Mouse (Mus musculus): ENCODE data around the gene Rhcg. TPM values are rescaled to one million over a fixed set of nuclear protein-coding genes. Genes with fewer than 3 reads are reported as not detected.

Gene Rhcg
- polyA plus RNA-seq, 1 experiment from 2014 or later = not detected

DNA sequence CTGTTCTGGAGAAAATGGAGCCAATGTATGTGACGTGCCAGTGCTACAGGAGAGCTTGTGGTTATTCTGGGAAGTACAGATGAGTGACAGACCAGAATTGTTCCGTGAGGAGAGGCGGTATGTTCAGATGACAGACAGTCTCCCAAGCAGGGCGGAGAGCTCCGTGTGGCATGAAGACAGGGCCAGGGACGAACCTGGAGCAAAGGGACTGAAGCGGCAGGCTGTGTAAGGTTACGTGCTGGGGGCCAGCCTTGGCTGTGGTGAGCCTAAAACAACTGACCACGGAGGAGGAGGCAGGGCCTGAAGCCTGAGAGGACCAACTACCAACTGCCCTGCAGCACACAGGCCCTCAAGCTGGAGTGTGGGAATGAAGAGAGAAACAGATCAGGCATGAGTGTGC is 5.6 kb downstream of the Rhcg start:
- H3K27ac ChIP-seq (ENCODE audit: low read depth, low read length) = no peak overlapping the region
- no peak overlapping the region for H3K4me3 ChIP-seq (ENCODE audit: low read depth, low read length)
- no peaks in the 10 kb centered on the region for H3K36me3 ChIP-seq (ENCODE audit: control insufficient read depth, insufficient read depth)
- H3K27me3 ChIP-seq (replicated peaks; ENCODE audit: control insufficient read depth, insufficient read depth, low read length) = peaks cover 36% of the 10 kb centered on the region
- H3K9ac ChIP-seq (ENCODE audit: low read depth, low read length) = no peak overlapping the region
- WGBS = 77% methylated on average over 9 of the region's 9 CpGs
- no peaks in the 10 kb centered on the region for H3K9me3 ChIP-seq (ENCODE audit: control insufficient read depth)
- no peak for ATAC-seq
- H3K4me1 ChIP-seq (replicated peaks; ENCODE audit: control insufficient read depth, insufficient read depth, low read length) = no peaks in the 10 kb centered on the region
- no peak for TF ChIP-seq CTCF (IDR thresholded peaks at IDR 0.05; ENCODE audit: low read depth)
- no peak overlapping the region for H3K4me2 ChIP-seq (replicated peaks; ENCODE audit: low read depth)

DNA sequence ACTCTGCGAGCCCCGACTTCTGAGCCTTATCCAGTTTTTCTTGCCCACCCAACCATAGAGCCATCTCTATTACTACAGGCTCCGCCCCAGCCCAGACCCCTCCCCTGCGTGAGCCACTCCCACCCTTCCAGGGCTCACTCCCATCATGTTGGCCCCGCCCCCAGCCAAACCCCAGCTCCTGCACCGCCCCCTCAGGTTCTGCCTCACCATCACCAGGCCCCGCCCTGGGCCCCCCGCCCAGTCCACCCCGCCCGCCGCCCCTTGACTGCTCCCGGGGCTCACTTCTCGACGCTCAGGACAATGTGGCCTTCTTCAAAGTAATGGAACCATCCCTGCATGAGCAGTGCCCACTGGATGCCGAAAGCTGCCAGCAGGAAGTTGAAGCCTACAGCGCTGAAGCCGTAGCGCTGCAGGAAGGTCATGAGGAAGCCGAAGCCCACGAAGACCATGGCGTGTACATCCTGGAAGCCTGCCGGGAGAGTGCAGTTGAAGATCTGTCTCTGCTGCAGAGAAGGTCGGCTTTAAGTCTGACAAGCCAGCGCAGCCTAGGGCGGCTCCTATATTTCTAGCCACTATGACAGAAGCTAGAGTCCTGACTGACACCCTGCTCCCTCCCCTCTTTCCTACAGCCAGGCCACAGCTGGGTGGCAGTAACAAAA is 10.1 kb downstream of the Rhcg start:
- Histone ChIP-seq H3K9me3 (ENCODE audit: control insufficient read depth) (no peaks in the 10 kb centered on the region), H3K27ac (ENCODE audit: low read depth, low read length) (no peak overlapping the region), H3K27me3 (replicated peaks; ENCODE audit: control insufficient read depth, insufficient read depth, low read length) (peaks cover 25% of the 10 kb centered on the region), H3K9ac (ENCODE audit: low read depth, low read length) (0 out of 2 replicates have a peak overlapping the region, but pooled peaks have one; percentile 11), H3K4me1 (replicated peaks; ENCODE audit: control insufficient read depth, insufficient read depth, low read length) (no peaks in the 10 kb centered on the region), H3K4me2 (replicated peaks; ENCODE audit: low read depth) (peak overlapping the region; percentile 57), H3K36me3 (ENCODE audit: control insufficient read depth, insufficient read depth) (no peaks in the 10 kb centered on the region), H3K4me3 (ENCODE audit: low read depth, low read length) (peak overlapping the region; percentile 24)
- no peak for ATAC-seq
- WGBS = 1% methylated on average over 24 of the region's 25 CpGs
- TF ChIP-seq CTCF (IDR thresholded peaks at IDR 0.05; ENCODE audit: low read depth) = no peak

DNA sequence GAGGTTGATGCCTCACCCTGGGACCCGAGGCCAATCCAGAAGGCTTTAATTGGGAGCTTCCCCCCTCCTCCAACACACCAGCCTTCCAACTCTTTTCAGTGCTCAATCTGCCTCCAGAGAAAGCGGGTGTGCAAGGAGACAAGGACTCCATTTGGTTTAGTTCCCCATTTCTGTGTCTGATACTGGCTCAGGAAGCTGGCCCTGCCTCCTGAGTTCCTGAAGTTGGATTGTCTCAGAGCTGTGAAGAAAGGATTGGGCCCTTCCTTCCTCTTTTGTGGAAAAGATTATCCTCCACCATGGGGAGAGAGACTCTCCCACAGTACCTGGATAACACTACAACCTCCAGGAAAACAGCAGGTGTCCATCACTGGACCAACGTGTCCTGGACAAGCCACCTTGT is 10.7 kb downstream of the Rhcg start:
- TF ChIP-seq CTCF (IDR thresholded peaks at IDR 0.05; ENCODE audit: low read depth) = no peak
- no peaks in the 10 kb centered on the region for H3K4me1 ChIP-seq (replicated peaks; ENCODE audit: control insufficient read depth, insufficient read depth, low read length)
- H3K4me3 ChIP-seq (ENCODE audit: low read depth, low read length) = no peak overlapping the region
- no peak for ATAC-seq
- 33% methylated on average over 3 of the region's 3 CpGs for WGBS
- no peak overlapping the region for H3K27ac ChIP-seq (ENCODE audit: low read depth, low read length)
- no peaks in the 10 kb centered on the region for H3K9me3 ChIP-seq (ENCODE audit: control insufficient read depth)
- H3K36me3 ChIP-seq (ENCODE audit: control insufficient read depth, insufficient read depth) = no peaks in the 10 kb centered on the region
- H3K9ac ChIP-seq (ENCODE audit: low read depth, low read length) = no peak overlapping the region
- no peak overlapping the region for H3K4me2 ChIP-seq (replicated peaks; ENCODE audit: low read depth)
- H3K27me3 ChIP-seq (replicated peaks; ENCODE audit: control insufficient read depth, insufficient read depth, low read length) = peaks cover 22% of the 10 kb centered on the region

DNA sequence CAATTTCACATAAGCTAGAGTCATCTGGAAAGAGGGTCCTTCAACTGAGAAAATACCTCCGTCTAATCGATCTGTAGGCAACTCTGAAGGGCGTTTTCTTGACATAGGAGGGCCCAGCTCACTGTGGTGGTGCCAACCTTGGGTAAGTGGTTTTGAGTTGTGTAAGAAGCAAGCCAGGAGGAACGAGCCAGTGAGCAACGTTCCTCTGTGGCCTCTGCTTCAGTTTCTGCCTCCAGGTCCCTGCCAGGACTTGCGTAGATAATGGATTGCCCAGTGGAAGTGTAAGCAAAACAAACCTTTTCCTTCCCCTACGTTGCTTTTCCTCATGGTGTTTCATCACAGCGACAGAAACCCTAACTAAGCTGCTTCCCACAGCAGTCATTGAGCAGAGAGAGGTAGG is 15.5 kb downstream of the Rhcg start:
- H3K27ac ChIP-seq (ENCODE audit: low read depth, low read length) = no peak overlapping the region

DNA sequence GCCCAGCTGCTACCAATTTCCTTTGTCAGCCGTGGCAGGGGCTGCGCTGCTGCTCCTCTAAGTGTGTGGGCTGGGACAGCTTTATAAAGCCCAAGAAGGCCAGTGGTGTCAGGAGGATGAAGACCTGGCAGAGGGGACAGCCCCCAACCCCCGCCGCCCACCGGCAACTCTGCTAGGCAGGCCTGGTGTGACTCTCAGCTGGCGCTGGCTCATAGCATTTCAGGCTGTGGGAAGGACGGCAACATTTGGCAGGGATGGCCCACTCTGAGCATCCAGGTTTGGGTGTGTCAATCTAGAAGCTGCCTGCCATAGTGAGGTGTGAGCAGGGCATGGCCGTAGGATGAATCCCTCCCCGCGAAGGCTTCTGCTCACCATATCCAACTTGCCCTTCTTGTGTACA is 17.3 kb downstream of the Rhcg start:
- Histone ChIP-seq H3K9ac (ENCODE audit: low read depth, low read length) (no peak overlapping the region), H3K27me3 (replicated peaks; ENCODE audit: control insufficient read depth, insufficient read depth, low read length) (peaks cover 13% of the 10 kb centered on the region), H3K4me2 (replicated peaks; ENCODE audit: low read depth) (no peak overlapping the region), H3K4me3 (ENCODE audit: low read depth, low read length) (no peak overlapping the region), H3K27ac (ENCODE audit: low read depth, low read length) (no peak overlapping the region), H3K9me3 (ENCODE audit: control insufficient read depth) (no peaks in the 10 kb centered on the region), H3K4me1 (replicated peaks; ENCODE audit: control insufficient read depth, insufficient read depth, low read length) (no peaks in the 10 kb centered on the region), H3K36me3 (ENCODE audit: control insufficient read depth, insufficient read depth) (no peaks in the 10 kb centered on the region)
- TF ChIP-seq CTCF (IDR thresholded peaks at IDR 0.05; ENCODE audit: low read depth) = no peak
- 81% methylated on average over 10 of the region's 10 CpGs for WGBS
- no peak for ATAC-seq

More for the DNA sequence above, 15.5 kb downstream of the Rhcg start:
- no peak overlapping the region for H3K4me3 ChIP-seq (ENCODE audit: low read depth, low read length)
- H3K4me2 ChIP-seq (replicated peaks; ENCODE audit: low read depth) = no peak overlapping the region
- H3K4me1 ChIP-seq (replicated peaks; ENCODE audit: control insufficient read depth, insufficient read depth, low read length) = no peaks in the 10 kb centered on the region
- H3K27me3 ChIP-seq (replicated peaks; ENCODE audit: control insufficient read depth, insufficient read depth, low read length) = peaks cover 23% of the 10 kb centered on the region
- H3K36me3 ChIP-seq (ENCODE audit: control insufficient read depth, insufficient read depth) = no peaks in the 10 kb centered on the region
- ATAC-seq = no peak
- H3K9me3 ChIP-seq (ENCODE audit: control insufficient read depth) = no peaks in the 10 kb centered on the region
- no peak overlapping the region for H3K9ac ChIP-seq (ENCODE audit: low read depth, low read length)
- TF ChIP-seq CTCF (IDR thresholded peaks at IDR 0.05; ENCODE audit: low read depth) = no peak
- 53% methylated on average over 8 of the region's 8 CpGs for WGBS

DNA sequence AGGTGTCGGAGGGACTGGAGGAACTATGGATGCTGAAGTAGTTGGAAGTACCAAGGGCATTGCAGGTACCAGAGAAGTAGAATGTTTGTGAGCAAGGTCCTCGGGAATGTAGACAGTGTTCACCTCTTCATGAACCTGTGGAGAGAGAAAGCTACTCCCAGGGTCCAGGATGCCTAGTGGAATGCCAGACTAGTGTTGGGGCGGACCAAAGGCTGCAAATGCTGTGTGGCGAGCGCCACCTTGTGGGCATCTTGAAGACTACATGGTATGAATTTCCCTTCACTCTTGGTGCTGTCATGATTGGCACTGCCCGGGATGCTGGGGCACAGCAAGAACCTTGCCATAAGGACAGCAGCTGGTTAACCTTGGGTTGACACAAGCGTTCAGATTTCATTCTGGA is 22.6 kb downstream of the Rhcg start:
- Histone ChIP-seq H3K4me3 (ENCODE audit: low read depth, low read length) (no peak overlapping the region), H3K9me3 (ENCODE audit: control insufficient read depth) (no peaks in the 10 kb centered on the region), H3K4me1 (replicated peaks; ENCODE audit: control insufficient read depth, insufficient read depth, low read length) (0 out of 2 replicates have a peak, but pooled peaks cover 2% of the 10 kb centered on the region), H3K27me3 (replicated peaks; ENCODE audit: control insufficient read depth, insufficient read depth, low read length) (peaks cover 65% of the 10 kb centered on the region), H3K4me2 (replicated peaks; ENCODE audit: low read depth) (no peak overlapping the region), H3K36me3 (ENCODE audit: control insufficient read depth, insufficient read depth) (no peaks in the 10 kb centered on the region), H3K27ac (ENCODE audit: low read depth, low read length) (no peak overlapping the region), H3K9ac (ENCODE audit: low read depth, low read length) (no peak overlapping the region)
- 12% methylated on average over 7 of the region's 7 CpGs for WGBS
- TF ChIP-seq CTCF (IDR thresholded peaks at IDR 0.05; ENCODE audit: low read depth) = peak; percentile 98
- peak; percentile 51; the same call in 1 of the 2 replicates for ATAC-seq

All from intestine, postnatal 0 days (tissue).